8 mouse cellular contexts compared by ENCODE assay signal in the genomic region with DNA sequence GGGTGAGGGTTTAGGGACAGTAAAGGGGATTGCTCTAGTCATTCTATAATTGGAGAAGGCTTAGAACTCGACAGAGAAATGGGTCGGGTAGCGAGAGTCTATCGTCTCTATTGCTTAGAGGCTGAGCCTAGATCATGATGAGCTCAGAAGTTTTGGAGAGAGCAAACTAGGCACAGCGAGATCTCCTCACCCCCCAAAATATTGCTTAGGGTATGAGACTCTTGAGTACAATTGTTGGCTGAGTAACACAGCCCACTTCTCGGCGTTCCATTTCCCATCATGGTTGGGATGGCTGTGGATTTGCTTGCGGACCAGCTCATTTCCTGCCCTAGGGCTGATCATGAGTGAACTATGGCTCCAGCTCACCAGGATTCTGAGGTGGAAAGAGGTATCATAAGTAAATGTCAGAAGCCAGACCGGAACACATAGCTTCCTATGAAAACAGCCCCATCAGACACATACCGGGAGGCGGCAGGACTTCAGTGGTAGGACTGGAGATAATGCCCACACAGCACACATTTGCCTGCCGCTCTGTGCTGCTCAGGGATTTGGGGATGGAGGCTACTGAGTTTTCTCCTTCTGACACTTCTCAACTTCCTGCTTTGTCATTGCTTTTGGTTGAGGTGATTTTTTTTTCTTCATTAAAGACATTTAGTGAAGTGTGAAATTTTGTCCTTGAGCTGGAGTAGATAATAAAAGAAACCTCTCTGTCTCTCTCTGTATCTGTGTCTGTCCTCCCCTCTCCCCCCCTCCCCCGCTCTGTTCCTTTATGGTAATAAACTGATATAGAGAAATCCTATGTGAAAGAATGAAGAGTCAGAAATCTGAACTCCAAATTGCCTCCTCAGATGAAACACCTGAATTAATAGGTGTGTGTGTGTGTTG. TPM values are rescaled to one million over a fixed set of nuclear protein-coding genes. Genes with fewer than 3 reads are reported as not detected.
DNase-seq lines count a peak whose midpoint lies in the region; ATAC-seq and TF ChIP-seq lines count a peak whose summit lies in the region.

No protein-coding gene starts in this region.

- peaks cover 17% of the 10 kb centered on the region for H3K4me1 ChIP-seq in kidney, embryonic 16.5 days (ENCODE audit: insufficient read depth, low read length)
- peaks cover 4% of the 10 kb centered on the region; the same call in 1 of the 2 replicates for H3K4me1 ChIP-seq in forebrain, postnatal 0 days (ENCODE audit: insufficient read depth)
- H3K4me1 ChIP-seq in liver, embryonic 15.5 days (replicated peaks), result peaks cover 55% of the 10 kb centered on the region

- no peak for DNase-seq in kidney, adult 9 months
- peak; percentile 5 for DNase-seq in T-cell, adult 2 months (ENCODE audit: low spot score)
- no peak for DNase-seq in forebrain, postnatal 0 days
- no peak for DNase-seq in urinary bladder, postnatal 14 days (ENCODE audit: low spot score)
- DNase-seq in Muller cell, postnatal 12 days (ENCODE audit: inconsistent ontology term), result no peak
- no peak for DNase-seq in frontal cortex, postnatal 36 days (ENCODE audit: low spot score in 2 of 2)

- peak overlapping the region; percentile 86 for H3K4me3 ChIP-seq in kidney, embryonic 16.5 days (ENCODE audit: low read length)
- peak overlapping the region; percentile 68 for H3K4me3 ChIP-seq in forebrain, postnatal 0 days (ENCODE audit: low read depth, low read length)
- H3K4me3 ChIP-seq in liver, embryonic 15.5 days (replicated peaks), result peak overlapping the region; percentile 83

- H3K36me3 ChIP-seq in kidney, embryonic 16.5 days (ENCODE audit: insufficient read depth, low read length), result peaks cover 12% of the 10 kb centered on the region; the same call in 1 of the 2 replicates
- peaks cover 9% of the 10 kb centered on the region; the same call in 1 of the 2 replicates for H3K36me3 ChIP-seq in forebrain, postnatal 0 days (ENCODE audit: insufficient read depth)
- peaks cover 15% of the 10 kb centered on the region for H3K36me3 ChIP-seq in liver, embryonic 15.5 days (replicated peaks)

- no peaks in the 10 kb centered on the region for H3K27me3 ChIP-seq in kidney, embryonic 16.5 days (ENCODE audit: insufficient read depth, low read length)
- H3K27me3 ChIP-seq in forebrain, postnatal 0 days (ENCODE audit: insufficient read depth, low read length), result no peaks in the 10 kb centered on the region
- peaks cover 42% of the 10 kb centered on the region for H3K27me3 ChIP-seq in liver, embryonic 15.5 days

- peak overlapping the region; percentile 86 for H3K9ac ChIP-seq in kidney, embryonic 16.5 days (replicated peaks; ENCODE audit: low read length)
- H3K9ac ChIP-seq in forebrain, postnatal 0 days, result peak overlapping the region; percentile 76
- H3K9ac ChIP-seq in liver, embryonic 15.5 days, result peak overlapping the region; percentile 86

- peak overlapping the region; percentile 80 for H3K4me2 ChIP-seq in kidney, embryonic 16.5 days (replicated peaks; ENCODE audit: low read depth, low read length)
- peak overlapping the region; percentile 71 for H3K4me2 ChIP-seq in forebrain, postnatal 0 days (ENCODE audit: low read depth)
- H3K4me2 ChIP-seq in liver, embryonic 15.5 days, result peak overlapping the region; percentile 82

- WGBS in kidney, embryonic 16.5 days, result 19% methylated on average over 13 of the region's 13 CpGs
- 17% methylated on average over 13 of the region's 13 CpGs for WGBS in forebrain, postnatal 0 days
- WGBS in liver, embryonic 15.5 days (ENCODE audit: insufficient replicate concordance), result 9% methylated on average over 13 of the region's 13 CpGs

- TF ChIP-seq CTCF in forebrain, postnatal 0 days (IDR thresholded peaks at IDR 0.05; ENCODE audit: low read depth), result no peak

- peak overlapping the region; percentile 84; the same call in 1 of the 2 replicates for H3K27ac ChIP-seq in kidney, embryonic 16.5 days (ENCODE audit: low read length)
- H3K27ac ChIP-seq in forebrain, postnatal 0 days (ENCODE audit: low read depth, low read length), result peak overlapping the region; percentile 87
- H3K27ac ChIP-seq in liver, embryonic 15.5 days (replicated peaks), result peak overlapping the region; percentile 80

- H3K9me3 ChIP-seq in kidney, embryonic 16.5 days (ENCODE audit: low read length), result no peaks in the 10 kb centered on the region
- no peaks in the 10 kb centered on the region for H3K9me3 ChIP-seq in forebrain, postnatal 0 days (ENCODE audit: low read length)
- H3K9me3 ChIP-seq in liver, embryonic 15.5 days (replicated peaks), result no peaks in the 10 kb centered on the region

- ATAC-seq in kidney, embryonic 16.5 days (ENCODE audit: low FRiP score, low TSS enrichment), result no peak
- ATAC-seq in forebrain, postnatal 0 days, result peak; percentile 3; the same call in 1 of the 2 replicates
- peak; percentile 45 for ATAC-seq in liver, embryonic 15.5 days (ENCODE audit: insufficient read depth)

RNA-seq across cellular contexts. Expression of a gene that starts 0.6 kb away (rescaled TPM):
- 1.9 and 2.1 TPM in 2 replicates for polyA plus RNA-seq in kidney, embryonic 16.5 days (2015; fragmentation: Nextera tagmentation; extraction: Ambion mirVana)
- total RNA-seq in forebrain, postnatal 0 days (2014; rRNA removed), result 3.1 and 4.4 TPM in 2 replicates
- polyA plus RNA-seq in forebrain, postnatal 0 days (2015; fragmentation: Nextera tagmentation; extraction: Ambion mirVana), result 2.7 and 2.9 TPM in 2 replicates
- polyA plus RNA-seq in liver, embryonic 15.5 days (2015; fragmentation: Nextera tagmentation; extraction: Ambion mirVana), result 1.0 and 1.1 TPM in 2 replicates

RNA-seq across cellular contexts. Expression of a gene that starts 0.8 kb away (rescaled TPM):
- polyA plus RNA-seq in kidney, embryonic 16.5 days (2015; fragmentation: Nextera tagmentation; extraction: Ambion mirVana), result 222 and 236 TPM in 2 replicates
- 63.2 and 71.7 TPM in 2 replicates for total RNA-seq in forebrain, postnatal 0 days (2014; rRNA removed)
- polyA plus RNA-seq in forebrain, postnatal 0 days (2015; fragmentation: Nextera tagmentation; extraction: Ambion mirVana), result 111 and 118 TPM in 2 replicates
- 106 and 113 TPM in 2 replicates for polyA plus RNA-seq in liver, embryonic 15.5 days (2015; fragmentation: Nextera tagmentation; extraction: Ambion mirVana)

RNA-seq across cellular contexts. Expression of a gene that starts 3.4 kb away (rescaled TPM):
- not detected in 2 replicates for polyA plus RNA-seq in kidney, embryonic 16.5 days (2015; fragmentation: Nextera tagmentation; extraction: Ambion mirVana)
- total RNA-seq in forebrain, postnatal 0 days (2014; rRNA removed), result 0.38 TPM in 1 of 2 replicates, not detected in the other
- not detected in 2 replicates for polyA plus RNA-seq in forebrain, postnatal 0 days (2015; fragmentation: Nextera tagmentation; extraction: Ambion mirVana)
- 0.07 TPM in 1 of 2 replicates, not detected in the other for polyA plus RNA-seq in liver, embryonic 15.5 days (2015; fragmentation: Nextera tagmentation; extraction: Ambion mirVana)

RNA-seq across cellular contexts. Expression of a gene that starts 19.2 kb away (rescaled TPM):
- polyA plus RNA-seq in kidney, embryonic 16.5 days (2015; fragmentation: Nextera tagmentation; extraction: Ambion mirVana), result 0.41 and 0.50 TPM in 2 replicates
- total RNA-seq in forebrain, postnatal 0 days (2014; rRNA removed), result 44.4 and 58.9 TPM in 2 replicates
- polyA plus RNA-seq in forebrain, postnatal 0 days (2015; fragmentation: Nextera tagmentation; extraction: Ambion mirVana), result 31.8 and 52.6 TPM in 2 replicates
- 8.5 and 9.4 TPM in 2 replicates for polyA plus RNA-seq in liver, embryonic 15.5 days (2015; fragmentation: Nextera tagmentation; extraction: Ambion mirVana)

RNA-seq across cellular contexts. Expression of a gene that starts 43.4 kb away (rescaled TPM):
- polyA plus RNA-seq in kidney, embryonic 16.5 days (2015; fragmentation: Nextera tagmentation; extraction: Ambion mirVana), result 11.5 and 12.6 TPM in 2 replicates
- total RNA-seq in forebrain, postnatal 0 days (2014; rRNA removed), result 3.2 and 6.6 TPM in 2 replicates
- 0.54 and 0.70 TPM in 2 replicates for polyA plus RNA-seq in forebrain, postnatal 0 days (2015; fragmentation: Nextera tagmentation; extraction: Ambion mirVana)
- 10.3 and 11.6 TPM in 2 replicates for polyA plus RNA-seq in liver, embryonic 15.5 days (2015; fragmentation: Nextera tagmentation; extraction: Ambion mirVana)
